Mouse (Mus musculus) embryonic facial prominence, embryonic 14.5 days (tissue): ENCODE data around the gene Polr2h. TPM values are rescaled to one million over a fixed set of nuclear protein-coding genes. Genes with fewer than 3 reads are reported as not detected.

ENCODE experiments used
- ATAC-seq: fragments of 200-750 bp; cut with Nextera tagmentation; 2 replicates; pipeline ENCODE4 v1.8.0; 2017; ENCODE audit warnings: low read depth, moderate number of reproducible peaks, moderate TSS enrichment
- DNase-seq: peaks from one replicate; pipeline ENCODE4 v3.0.0-alpha.2; 2015; ENCODE audit warnings: low spot score
- H3K27ac ChIP-seq: fragments of 300-500 bp; sonication (generic); replicated peaks from 2 replicates; pipeline ENCODE4 v1.5.1; 2014; ENCODE audit warnings: low read depth, mild to moderate bottlenecking, low read length, moderate library complexity
- H3K27me3 ChIP-seq: fragments of 300-500 bp; sonication (generic); replicated peaks from 2 replicates; pipeline ENCODE4 v1.6.1; 2014; ENCODE audit warnings: low read length; ENCODE audit not compliant: control insufficient read depth, insufficient read depth
- H3K36me3 ChIP-seq: fragments of 300-500 bp; sonication (generic); 2 replicates; pipeline ENCODE4 v1.6.1; 2014; ENCODE audit warnings: low read length, mixed read lengths; ENCODE audit not compliant: control insufficient read depth, insufficient read depth
- H3K4me1 ChIP-seq: fragments of 300-500 bp; sonication (generic); 2 replicates; pipeline ENCODE4 v1.6.1; 2014; ENCODE audit warnings: antibody characterized with exemption, low read length; ENCODE audit not compliant: control insufficient read depth, insufficient read depth
- H3K4me2 ChIP-seq: fragments of 300-500 bp; sonication (generic); 2 replicates; pipeline ENCODE4 v1.6.1; 2014; ENCODE audit warnings: low read depth, mild to moderate bottlenecking, low read length, moderate library complexity, mixed read lengths
- H3K4me3 ChIP-seq: fragments of 300-500 bp; sonication (generic); 2 replicates; pipeline ENCODE4 v1.5.1; 2014; ENCODE audit warnings: low read depth, mild to moderate bottlenecking, low read length
- H3K9ac ChIP-seq: fragments of 300-500 bp; sonication (generic); 2 replicates; pipeline ENCODE4 v1.6.1; 2014; ENCODE audit warnings: low read depth, mild to moderate bottlenecking, low read length, moderate library complexity, mixed read lengths
- H3K9me3 ChIP-seq: fragments of 300-500 bp; sonication (generic); 2 replicates; pipeline ENCODE4 v1.6.1; 2016; ENCODE audit warnings: low read length; ENCODE audit not compliant: control insufficient read depth
- WGBS: fragments of 180-500 bp; shearing (Covaris S2); extraction: QIAGEN DNeasy Blood & Tissue Kit; methylation state at CpG from one replicate; pipeline ENCODE4 v1.1.7; 2014; 5-methylcytosine and 5-hydroxymethylcytosine counted together
- polyA plus RNA-seq: library from polyadenylated mRNA; unstranded; fragments of >200 nt; fragmentation: Nextera tagmentation; extraction: Ambion mirVana; gene quantifications from 2 replicates; pipeline ENCODE4 v1.2.1, GENCODE M21; 2014

The Polr2h gene
- polyA plus RNA-seq, 1 experiment from 2014 or later = 107 TPM

DNA sequence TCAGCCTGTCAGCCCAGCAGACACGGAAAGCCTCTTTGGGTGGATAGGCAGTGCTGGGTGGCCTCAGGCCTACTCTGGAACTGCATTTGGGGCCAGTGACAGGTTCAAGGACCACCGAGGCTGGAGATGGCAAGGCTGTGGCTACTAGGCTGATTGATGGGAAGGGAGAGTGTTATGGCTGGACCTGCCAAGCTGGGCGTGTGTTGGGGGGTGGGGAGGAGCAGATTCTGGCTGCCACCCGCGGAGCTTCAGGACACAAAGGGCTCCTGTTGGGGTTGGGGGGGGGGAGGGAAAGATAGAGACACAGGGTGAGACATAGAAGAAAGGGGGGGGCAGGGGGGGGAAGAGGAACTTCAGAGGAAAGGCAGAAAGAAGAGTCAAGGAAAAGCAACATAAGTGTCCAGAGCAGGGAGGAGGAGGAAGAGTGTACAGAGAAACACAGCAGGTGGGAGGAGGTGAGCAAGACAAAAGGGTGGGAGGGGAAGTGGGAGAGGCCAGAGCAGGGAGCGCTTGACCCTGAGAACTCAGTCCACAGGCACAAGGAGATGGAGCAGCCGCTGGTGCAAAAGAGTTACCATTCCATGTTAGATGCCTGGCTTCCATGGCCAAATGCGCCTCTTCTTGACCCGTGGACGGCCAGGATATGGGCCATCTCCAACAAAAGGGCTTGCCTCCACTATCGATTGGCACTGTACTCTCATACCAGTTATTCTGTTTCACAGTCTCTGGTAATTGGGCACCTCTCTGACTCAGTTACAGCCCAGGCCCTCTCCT lies 3.0 kb upstream of the Polr2h start:
- DNase-seq = no peak
- Histone ChIP-seq H3K27me3 (no peaks in the 10 kb centered on the region), H3K27ac (no peak overlapping the region), H3K4me3 (peak overlapping the region; percentile 71; the same call in 1 of the 2 replicates), H3K9me3 (no peaks in the 10 kb centered on the region), H3K9ac (peak overlapping the region; percentile 81), H3K4me1 (peaks cover 19% of the 10 kb centered on the region), H3K36me3 (peaks cover 37% of the 10 kb centered on the region), H3K4me2 (peak overlapping the region; percentile 92)
- ATAC-seq = no peak
- 49% methylated on average over 11 of the region's 11 CpGs for WGBS

- peaks cover 19% of the 10 kb centered on the region for H3K4me1 ChIP-seq
- no peaks in the 10 kb centered on the region for H3K9me3 ChIP-seq
- WGBS = 41% methylated on average over 2 of the region's 2 CpGs
- DNase-seq = no peak
- H3K27ac ChIP-seq = no peak overlapping the region
- no peak for ATAC-seq
- H3K36me3 ChIP-seq = peaks cover 38% of the 10 kb centered on the region
- peak overlapping the region; percentile 71 for H3K4me3 ChIP-seq
- peak overlapping the region; percentile 92 for H3K4me2 ChIP-seq
- peak overlapping the region; percentile 81 for H3K9ac ChIP-seq
- no peaks in the 10 kb centered on the region for H3K27me3 ChIP-seq
Measured at GRCm38 (mm10) chr16:20715161-20715560, 2.3 kb upstream of the Polr2h start.

GRCm38 (mm10) chr16:20715566-20715965 lies 1.9 kb upstream of the Polr2h start:
- H3K27ac ChIP-seq = peak overlapping the region; percentile 98
- H3K27me3 ChIP-seq = no peaks in the 10 kb centered on the region
- ATAC-seq (no peak), DNase-seq (no peak)
- peak overlapping the region; percentile 71 for H3K4me3 ChIP-seq
- H3K4me2 ChIP-seq = peak overlapping the region; percentile 92
- H3K9me3 ChIP-seq = no peaks in the 10 kb centered on the region
- 1% methylated on average over 10 of the region's 12 CpGs for WGBS
- peaks cover 38% of the 10 kb centered on the region for H3K36me3 ChIP-seq
- H3K9ac ChIP-seq = peak overlapping the region; percentile 81
- peaks cover 19% of the 10 kb centered on the region for H3K4me1 ChIP-seq

DNA sequence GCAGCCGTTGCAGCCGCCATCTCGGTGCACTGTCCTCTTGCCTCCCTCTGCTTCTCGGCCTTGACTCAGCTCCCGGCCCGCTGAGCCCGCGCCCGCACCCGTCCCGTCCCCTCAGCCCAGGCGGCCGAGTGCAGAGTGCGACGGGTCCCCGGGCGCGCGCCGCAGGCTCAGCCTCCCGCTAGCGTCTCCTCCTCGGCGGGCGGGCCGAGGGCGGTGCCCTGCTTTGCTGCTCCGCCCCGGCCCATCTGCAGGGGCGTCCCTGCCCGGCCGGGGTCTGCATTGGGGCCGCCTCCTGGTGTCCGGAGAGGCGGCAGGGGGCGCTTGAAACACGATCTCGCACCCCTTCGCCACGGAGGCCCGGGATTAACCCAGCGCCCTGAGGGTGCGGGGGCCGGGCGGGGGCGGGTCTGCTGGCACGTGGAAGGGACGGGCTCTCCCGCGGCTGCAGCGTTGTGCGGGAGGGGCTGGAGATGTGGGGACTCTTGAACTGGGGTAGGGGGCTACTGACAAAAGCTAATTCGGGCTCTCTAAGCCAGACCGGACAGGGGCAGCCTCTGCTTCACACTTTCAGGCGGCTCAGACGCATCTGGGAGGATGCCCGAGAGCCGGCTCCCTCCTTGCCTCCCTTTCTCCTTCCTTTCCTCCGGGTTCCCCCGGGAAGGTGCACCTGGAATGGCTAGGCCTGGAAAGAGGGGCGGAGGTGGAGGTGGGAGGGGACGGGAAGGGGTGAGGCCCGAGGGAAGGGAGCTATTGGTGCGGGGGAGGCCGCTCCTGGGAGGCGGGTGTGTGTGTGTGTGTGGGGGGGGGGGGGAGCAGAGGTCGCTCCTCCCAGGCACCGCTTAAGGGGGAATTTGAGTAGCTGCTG lies 1.3 kb upstream of the Polr2h start:
- Histone ChIP-seq H3K9ac (peak overlapping the region; percentile 81), H3K36me3 (peaks cover 35% of the 10 kb centered on the region), H3K4me2 (peak overlapping the region; percentile 92), H3K27me3 (no peaks in the 10 kb centered on the region), H3K27ac (peak overlapping the region; percentile 98), H3K4me1 (peaks cover 19% of the 10 kb centered on the region), H3K4me3 (peak overlapping the region; percentile 71), H3K9me3 (no peaks in the 10 kb centered on the region)
- DNase-seq (peak; percentile 95), ATAC-seq (peak; percentile 90)
- 0% methylated on average over 15 of the region's 68 CpGs for WGBS

- Histone ChIP-seq H3K27ac (peak overlapping the region; percentile 98), H3K9ac (peak overlapping the region; percentile 81), H3K27me3 (no peaks in the 10 kb centered on the region), H3K4me3 (peak overlapping the region; percentile 71), H3K9me3 (no peaks in the 10 kb centered on the region), H3K36me3 (peaks cover 35% of the 10 kb centered on the region), H3K4me1 (peaks cover 19% of the 10 kb centered on the region), H3K4me2 (peak overlapping the region; percentile 92)
- 2% methylated on average over 8 of the region's 8 CpGs for WGBS
- ATAC-seq = no peak; the same call in 1 of the 2 replicates
- DNase-seq = no peak
Measured at GRCm38 (mm10) chr16:20716841-20717180, 654 bp upstream of the Polr2h start.

DNA sequence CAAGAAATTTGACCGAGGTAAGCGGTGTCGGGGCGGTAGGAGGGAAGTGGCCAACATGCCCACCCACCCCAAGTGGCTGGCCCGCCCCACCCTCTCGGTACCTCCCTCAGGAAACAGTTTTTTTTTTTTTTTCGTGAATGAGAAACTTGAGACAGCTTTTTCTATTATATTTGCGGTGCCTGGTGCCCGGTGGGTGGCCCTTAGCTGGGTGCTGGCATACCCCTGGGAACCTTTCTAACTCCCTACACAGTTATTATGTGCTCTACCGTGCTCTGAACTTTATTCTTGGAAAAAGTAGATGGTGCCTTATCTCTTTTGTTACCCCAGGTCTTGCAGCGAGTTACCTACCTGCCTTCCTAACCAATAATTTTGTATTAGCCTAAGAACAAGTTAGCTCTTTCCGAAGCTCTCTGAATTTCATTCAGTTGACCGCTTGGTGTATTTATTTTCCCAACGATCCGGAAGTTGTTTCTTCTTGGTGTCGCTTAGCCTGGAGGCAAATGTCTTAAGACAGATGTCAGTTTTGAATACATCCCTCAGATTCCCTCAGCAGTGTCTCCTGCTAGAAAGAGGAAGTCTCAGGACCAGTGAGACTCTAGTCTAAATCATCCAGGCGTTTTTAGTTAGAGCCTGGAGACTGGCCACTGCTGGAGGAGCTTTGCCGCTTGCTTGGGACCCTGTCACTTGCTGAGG lies 659 bp downstream of the Polr2h start:
- Histone ChIP-seq H3K9me3 (no peaks in the 10 kb centered on the region), H3K9ac (peak overlapping the region; percentile 81), H3K27me3 (no peaks in the 10 kb centered on the region), H3K4me3 (peak overlapping the region; percentile 71), H3K27ac (peak overlapping the region; percentile 98), H3K4me1 (peaks cover 19% of the 10 kb centered on the region), H3K36me3 (peaks cover 27% of the 10 kb centered on the region), H3K4me2 (peak overlapping the region; percentile 92)
- peak; percentile 17 for ATAC-seq
- 2% methylated on average over 18 of the region's 18 CpGs for WGBS
- no peak for DNase-seq

- H3K36me3 ChIP-seq = peaks cover 23% of the 10 kb centered on the region
- H3K9me3 ChIP-seq = no peaks in the 10 kb centered on the region
- ATAC-seq (no peak), DNase-seq (no peak)
- H3K27me3 ChIP-seq = no peaks in the 10 kb centered on the region
- H3K27ac ChIP-seq = no peak overlapping the region
- no peak overlapping the region for H3K4me2 ChIP-seq
- H3K9ac ChIP-seq = no peak overlapping the region
- no peak overlapping the region for H3K4me3 ChIP-seq
- H3K4me1 ChIP-seq = peaks cover 3% of the 10 kb centered on the region; the same call in 1 of the 2 replicates
- 84% methylated on average over 10 of the region's 10 CpGs for WGBS
Measured at GRCm38 (mm10) chr16:20721808-20722207, 4.3 kb downstream of the Polr2h start.

DNA sequence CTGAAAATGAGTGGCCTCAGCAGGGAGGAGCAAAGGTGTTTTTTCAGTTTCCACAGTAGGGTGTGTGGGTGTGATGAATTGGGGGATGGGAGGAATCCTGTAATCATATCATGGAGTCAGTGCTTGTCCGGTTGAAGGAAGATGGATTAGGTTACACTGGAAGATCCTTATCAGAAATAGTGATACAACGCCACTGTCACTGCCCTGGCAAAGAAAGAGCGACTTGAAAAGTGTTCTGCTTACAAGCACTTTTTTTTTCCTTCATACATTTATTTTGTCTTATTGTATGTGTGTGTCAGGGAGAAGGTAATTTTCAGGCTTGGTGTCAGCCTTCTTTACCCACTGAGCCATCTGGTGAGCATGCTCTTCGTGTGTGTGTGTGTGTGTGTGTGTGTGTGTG lies 5.3 kb downstream of the Polr2h start:
- WGBS = 61% methylated on average over 4 of the region's 4 CpGs
- Histone ChIP-seq H3K27ac (no peak overlapping the region), H3K4me1 (0 out of 2 replicates have a peak, but pooled peaks cover 3% of the 10 kb centered on the region), H3K9me3 (no peaks in the 10 kb centered on the region), H3K36me3 (peaks cover 23% of the 10 kb centered on the region), H3K4me3 (no peak overlapping the region), H3K27me3 (no peaks in the 10 kb centered on the region), H3K9ac (no peak overlapping the region), H3K4me2 (no peak overlapping the region)
- DNase-seq = no peak
- ATAC-seq = no peak
